Mouse (Mus musculus) embryonic facial prominence, embryonic 11.5 days (tissue): ENCODE measurements around the gene Sf3a1. TPM values are rescaled to one million over a fixed set of nuclear protein-coding genes. Genes with fewer than 3 reads are reported as not detected.
"Not testable (repeated sequence)": the region's sequence is repeated elsewhere in the genome, so short reads cannot be mapped to it uniquely, and the experiment has no call there.

Experiments used
- ATAC-seq: fragments of 200-750 bp; cut with Nextera tagmentation; replicated peaks from 2 replicates; pipeline ENCODE4 v1.8.0; 2017; ENCODE audit warnings: low read depth; ENCODE audit not compliant: insufficient number of reproducible peaks, low FRiP score, low TSS enrichment
- DNase-seq: peaks from one replicate; pipeline ENCODE4 v3.0.0-alpha.2; 2015; ENCODE audit warnings: low spot score
- H3K27ac ChIP-seq: fragments of 300-500 bp; sonication (generic); replicated peaks from 2 replicates; pipeline ENCODE4 v1.5.1; 2014; ENCODE audit warnings: mild to moderate bottlenecking, low read depth, low read length, control low read depth
- H3K27me3 ChIP-seq: fragments of 300-500 bp; sonication (generic); 2 replicates; pipeline ENCODE4 v1.6.1; 2014; ENCODE audit warnings: mild to moderate bottlenecking, low read length, moderate library complexity, mixed read lengths; ENCODE audit not compliant: control insufficient read depth, insufficient read depth
- H3K36me3 ChIP-seq: fragments of 300-500 bp; sonication (generic); replicated peaks from 2 replicates; pipeline ENCODE4 v1.6.1; 2014; ENCODE audit warnings: low read depth, mild to moderate bottlenecking, low read length, moderate library complexity, mixed read lengths; ENCODE audit not compliant: control insufficient read depth, insufficient read depth
- H3K4me1 ChIP-seq: fragments of 300-500 bp; sonication (generic); 2 replicates; pipeline ENCODE4 v1.6.1; 2014; ENCODE audit warnings: low read length, mixed read lengths; ENCODE audit not compliant: control insufficient read depth, insufficient read depth
- H3K4me2 ChIP-seq: fragments of 300-500 bp; sonication (generic); 2 replicates; pipeline ENCODE4 v1.6.1; 2014; ENCODE audit warnings: low read depth, mild to moderate bottlenecking, control low read depth, low read length, moderate library complexity
- H3K4me3 ChIP-seq: fragments of 300-500 bp; sonication (generic); 2 replicates; pipeline ENCODE4 v1.5.1; 2014; ENCODE audit warnings: low read depth, low read length, control low read depth
- H3K9ac ChIP-seq: fragments of 300-500 bp; sonication (generic); replicated peaks from 2 replicates; pipeline ENCODE4 v1.6.1; 2014; ENCODE audit warnings: mild to moderate bottlenecking, control low read depth, low read length
- H3K9me3 ChIP-seq: fragments of 300-500 bp; sonication (generic); replicated peaks from 2 replicates; pipeline ENCODE4 v1.6.1; 2016; ENCODE audit warnings: mild to moderate bottlenecking, low read length, inconsistent platforms, mixed read lengths; ENCODE audit not compliant: control insufficient read depth
- WGBS: fragments of 180-500 bp; shearing (Covaris S2); extraction: QIAGEN DNeasy Blood & Tissue Kit; methylation state at CpG from one replicate; pipeline ENCODE4 v1.1.7; 2014; 5-methylcytosine and 5-hydroxymethylcytosine counted together
- polyA plus RNA-seq: library from polyadenylated mRNA; unstranded; fragments of >200 nt; fragmentation: Nextera tagmentation; extraction: Ambion mirVana; gene quantifications from 2 replicates; pipeline ENCODE4 v1.2.1, GENCODE M21; 2014

Gene Sf3a1
- polyA plus RNA-seq, 1 experiment from 2014 or later = 82.7 TPM

DNA sequence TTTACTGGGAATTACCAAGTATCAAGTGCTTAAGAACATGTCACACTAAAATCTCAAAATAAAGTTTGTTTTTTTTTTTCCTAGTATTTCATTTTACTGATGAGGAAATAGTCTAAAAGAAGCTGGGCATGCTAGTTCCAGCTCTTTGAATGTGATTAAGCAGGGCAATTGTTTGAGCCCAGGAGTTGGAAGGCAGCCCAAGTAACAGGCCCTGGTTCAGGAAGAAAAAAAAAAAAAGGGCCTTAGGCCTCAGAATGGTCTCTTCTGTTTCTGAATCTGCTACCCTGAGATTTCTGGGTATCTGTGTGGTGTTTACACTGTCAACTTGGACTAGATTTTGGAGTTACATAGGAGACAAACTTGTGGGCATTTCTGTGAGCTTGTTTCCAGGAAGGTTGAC lies 23.4 kb downstream of the Sf3a1 start:
- Histone ChIP-seq H3K4me1 (no peaks in the 10 kb centered on the region; the same call in 1 of the 2 replicates), H3K27ac (no peak overlapping the region), H3K4me2 (no peak overlapping the region), H3K4me3 (no peak overlapping the region), H3K27me3 (no peaks in the 10 kb centered on the region), H3K9me3 (no peaks in the 10 kb centered on the region), H3K9ac (no peak overlapping the region), H3K36me3 (peaks cover 20% of the 10 kb centered on the region)
- no peak for ATAC-seq
- no peak for DNase-seq

DNA sequence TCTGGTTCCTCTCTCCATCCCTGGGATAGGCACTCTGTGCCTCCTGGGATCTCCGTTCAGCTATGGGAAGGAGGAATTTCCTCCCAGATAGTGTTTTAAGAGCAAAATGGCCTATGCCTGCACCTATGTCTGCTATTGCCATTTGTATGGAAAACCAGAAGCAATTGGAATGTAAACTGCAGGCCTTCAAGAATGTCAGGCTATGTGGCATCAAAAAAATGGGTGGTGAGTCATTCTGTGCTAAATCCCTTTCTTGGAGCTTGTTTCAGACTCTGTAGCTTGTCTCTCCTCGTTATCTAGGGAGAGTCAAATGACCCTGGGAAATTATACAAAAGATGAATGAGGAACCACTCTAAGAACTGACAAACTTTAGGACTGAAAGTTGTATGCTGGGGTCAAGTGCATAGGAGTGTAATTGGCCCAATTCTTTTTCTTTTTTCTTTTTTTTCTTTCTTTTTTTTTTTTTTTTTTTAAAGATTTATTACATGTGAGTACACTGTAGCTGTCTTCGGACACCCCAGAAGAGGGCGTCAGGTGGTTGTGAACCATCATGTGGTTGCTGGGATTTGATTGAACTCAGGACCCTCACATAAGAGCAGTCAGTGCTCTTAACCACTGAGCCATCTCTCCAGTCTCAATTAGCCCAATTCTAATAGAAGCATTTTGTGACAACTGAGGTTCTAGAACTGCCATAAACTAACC lies 24.3 kb downstream of the Sf3a1 start:
- no peak for ATAC-seq
- no peaks in the 10 kb centered on the region for H3K27me3 ChIP-seq
- H3K4me3 ChIP-seq = no peak overlapping the region
- no peaks in the 10 kb centered on the region for H3K9me3 ChIP-seq
- H3K27ac ChIP-seq = no peak overlapping the region
- no peaks in the 10 kb centered on the region; the same call in 1 of the 2 replicates for H3K4me1 ChIP-seq
- 75% methylated on average over 4 of the region's 4 CpGs for WGBS
- H3K36me3 ChIP-seq = peaks cover 11% of the 10 kb centered on the region
- no peak for DNase-seq
- H3K4me2 ChIP-seq = no peak overlapping the region
- no peak overlapping the region for H3K9ac ChIP-seq

DNA sequence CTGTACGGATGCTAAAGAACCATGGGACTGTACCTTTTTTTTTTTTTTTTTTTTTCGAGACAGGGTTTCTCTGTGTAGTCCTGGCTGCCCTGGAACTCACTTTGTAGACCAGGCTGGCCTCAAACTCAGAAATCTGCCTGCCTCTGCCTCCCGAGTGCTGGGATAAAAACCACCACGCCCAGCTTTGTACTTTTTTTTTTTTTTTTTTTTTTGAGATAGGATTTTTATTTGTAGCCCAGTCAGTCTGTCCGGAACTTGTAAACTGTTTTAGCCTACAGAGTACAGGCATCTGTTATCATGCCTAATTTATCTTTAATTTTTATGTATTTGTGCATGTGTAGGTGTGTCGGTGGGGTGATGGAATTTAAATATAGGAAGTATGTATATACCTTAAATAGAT lies 25.3 kb downstream of the Sf3a1 start:
- not testable (repeated sequence) for H3K9me3 ChIP-seq, ATAC-seq, DNase-seq, H3K36me3 ChIP-seq, H3K4me2 ChIP-seq, H3K27me3 ChIP-seq, H3K9ac ChIP-seq, H3K4me1 ChIP-seq, H3K27ac ChIP-seq, H3K4me3 ChIP-seq
- 87% methylated on average over 6 of the region's 6 CpGs for WGBS

DNA sequence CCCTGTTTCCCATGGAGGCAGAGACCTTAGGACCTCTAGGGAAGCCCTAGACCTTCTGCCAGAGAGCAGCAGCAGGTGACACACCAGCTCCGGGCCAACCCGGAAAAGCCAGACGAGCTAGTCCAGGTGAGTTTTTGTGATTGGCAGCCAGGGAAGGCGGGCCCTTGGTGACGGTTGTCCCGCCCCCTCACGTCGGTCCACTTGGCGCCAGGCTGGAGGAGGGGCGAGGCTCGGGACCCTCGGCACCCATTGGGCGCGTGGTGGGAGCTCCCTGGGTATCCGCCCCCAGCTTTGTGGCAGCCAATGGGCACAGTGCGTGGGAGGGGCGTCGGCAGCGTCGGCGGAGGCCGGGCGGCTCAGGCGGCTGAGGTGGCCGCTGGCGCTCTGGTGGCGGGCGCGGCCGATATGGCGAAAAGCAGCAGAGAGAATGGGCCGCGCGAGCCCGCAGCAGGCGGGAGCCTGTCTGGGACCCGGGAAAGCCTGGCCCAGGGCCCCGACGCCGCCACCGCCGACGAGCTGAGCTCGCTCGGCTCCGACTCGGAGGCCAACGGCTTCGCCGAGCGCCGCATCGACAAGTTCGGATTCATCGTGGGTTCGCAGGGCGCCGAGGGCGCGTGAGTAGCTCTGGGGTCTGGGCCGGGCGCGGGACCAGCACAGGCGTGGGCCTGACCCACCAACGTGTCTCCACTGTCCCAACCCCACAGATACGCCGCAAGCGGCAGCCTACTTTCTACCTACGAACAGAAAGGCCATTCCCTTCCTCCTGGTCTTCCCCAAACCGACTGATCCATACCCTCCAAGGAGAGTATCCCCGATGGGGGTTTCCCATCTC lies 26.6 kb downstream of the Sf3a1 start, which contains the start of gene Tbc1d10a:
Gene Tbc1d10a (plus strand): TSS at position 304 of the 832 bp plus-strand sequence.
- peak; percentile 99 for DNase-seq
- peak; percentile 99 for ATAC-seq
- peak within 1 kb of the TSS; percentile 90 for H3K4me2 ChIP-seq
- no peaks in the 10 kb centered on the region for H3K27me3 ChIP-seq
- no peak within 1 kb of the TSS for H3K27ac ChIP-seq
- H3K4me3 ChIP-seq = peak within 1 kb of the TSS; percentile 83
- H3K4me1 ChIP-seq = no peaks in the 10 kb centered on the region; the same call in none of the 2 replicates
- peak within 1 kb of the TSS; percentile 87 for H3K9ac ChIP-seq
- no peaks in the 10 kb centered on the region for H3K9me3 ChIP-seq
- H3K36me3 ChIP-seq = no peaks in the 10 kb centered on the region; the same call in 1 of the 2 replicates
- under 1% methylated on average over 47 of the region's 71 CpGs for WGBS

DNA sequence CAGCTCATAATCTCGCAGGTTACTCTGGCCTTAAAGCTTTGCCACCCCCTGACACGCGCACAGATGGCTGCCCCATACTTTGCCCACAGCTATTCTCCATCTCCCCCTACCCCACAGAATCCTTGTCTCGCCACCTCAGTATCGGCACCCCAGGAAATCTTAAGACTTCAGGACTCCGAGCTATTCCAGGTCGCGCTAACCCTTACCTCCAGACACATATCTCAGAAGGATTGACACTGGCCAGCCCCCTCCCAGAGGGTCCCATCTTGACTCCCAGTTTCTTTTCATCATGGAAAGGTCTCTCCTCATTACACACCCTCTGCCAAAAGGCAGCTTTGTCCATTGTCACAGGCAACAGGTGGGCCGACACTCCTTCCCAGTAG lies 27.2 kb downstream of the Sf3a1 start:
- H3K9me3 ChIP-seq = no peaks in the 10 kb centered on the region
- H3K4me2 ChIP-seq = peak overlapping the region; percentile 90
- WGBS = 15% methylated on average over 9 of the region's 9 CpGs
- H3K4me1 ChIP-seq = no peaks in the 10 kb centered on the region; the same call in none of the 2 replicates
- no peaks in the 10 kb centered on the region for H3K27me3 ChIP-seq
- H3K27ac ChIP-seq = no peak overlapping the region
- H3K36me3 ChIP-seq = no peaks in the 10 kb centered on the region
- H3K9ac ChIP-seq = peak overlapping the region; percentile 87
- DNase-seq (no peak), ATAC-seq (no peak; the same call in 1 of the 2 replicates)
- peak overlapping the region; percentile 83 for H3K4me3 ChIP-seq

DNA sequence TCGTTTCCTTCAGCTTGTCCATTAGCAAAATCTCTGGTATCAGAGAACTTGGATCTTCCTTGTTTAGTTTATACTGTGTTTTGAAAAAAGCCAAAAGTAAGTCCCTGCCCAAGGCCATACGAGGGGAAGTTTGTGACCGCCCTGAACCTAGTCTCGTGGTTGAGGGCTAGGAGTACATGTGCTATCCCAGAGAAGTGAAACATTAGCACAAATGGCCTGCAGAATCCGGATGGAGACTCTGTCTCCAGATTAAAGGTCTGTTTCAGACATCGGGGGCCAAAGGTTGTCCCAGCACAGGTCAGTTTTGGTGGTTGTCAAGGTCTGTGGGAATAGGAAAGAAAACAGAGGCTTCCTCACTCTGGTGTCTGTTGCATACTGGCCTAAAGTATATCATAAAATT lies 29.0 kb downstream of the Sf3a1 start:
- no peak overlapping the region for H3K9ac ChIP-seq
- no peaks in the 10 kb centered on the region for H3K36me3 ChIP-seq
- no peak for ATAC-seq
- WGBS = 86% methylated on average over 6 of the region's 6 CpGs
- no peaks in the 10 kb centered on the region for H3K27me3 ChIP-seq
- no peak overlapping the region for H3K27ac ChIP-seq
- H3K4me3 ChIP-seq = no peak overlapping the region
- no peak for DNase-seq
- no peak overlapping the region for H3K4me2 ChIP-seq
- no peaks in the 10 kb centered on the region; the same call in none of the 2 replicates for H3K4me1 ChIP-seq
- H3K9me3 ChIP-seq = no peaks in the 10 kb centered on the region

DNA sequence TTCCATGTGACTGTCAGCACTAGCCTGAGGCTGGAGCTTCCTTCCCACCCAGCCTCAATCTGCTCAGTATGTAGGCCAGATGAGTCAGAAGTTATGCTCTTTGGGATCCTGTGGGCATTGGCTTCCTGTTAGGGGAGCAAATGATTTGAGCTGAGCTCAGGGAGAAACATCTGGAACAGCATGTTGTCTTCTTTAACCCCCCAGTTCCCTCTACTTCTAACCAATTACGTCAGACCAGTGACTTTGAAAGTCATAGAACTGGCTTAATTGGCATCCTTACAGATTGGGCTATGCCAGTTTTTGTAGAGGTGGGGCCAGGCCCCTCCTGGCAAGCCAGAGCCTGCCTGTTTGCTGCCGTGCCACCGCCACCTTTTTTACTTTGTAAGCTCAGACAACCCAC lies 30.5 kb downstream of the Sf3a1 start:
- no peak for DNase-seq
- Histone ChIP-seq H3K36me3 (no peaks in the 10 kb centered on the region), H3K4me2 (no peak overlapping the region)

DNA sequence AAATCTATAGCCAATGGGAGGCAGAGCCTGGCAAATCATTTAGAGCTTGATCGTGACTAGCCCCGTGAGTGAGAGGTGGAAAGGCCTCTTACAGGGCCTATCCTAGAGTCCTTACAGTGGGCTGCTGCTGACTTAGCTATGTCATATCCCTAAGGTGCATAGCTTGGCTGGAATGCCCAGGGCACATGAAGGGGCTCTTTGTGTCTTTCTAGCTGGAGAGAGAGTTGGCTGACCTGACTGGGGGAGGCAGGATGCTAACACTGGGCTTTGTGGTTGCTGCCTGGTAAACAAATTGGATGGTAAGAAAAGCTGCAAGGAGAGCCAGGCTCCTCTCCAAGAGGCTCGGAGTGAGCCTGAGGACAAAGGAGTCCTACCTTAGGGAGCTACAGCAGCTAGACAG lies 32.6 kb downstream of the Sf3a1 start:
- DNase-seq (no peak), ATAC-seq (no peak)
- Histone ChIP-seq H3K4me3 (no peak overlapping the region), H3K27ac (no peak overlapping the region), H3K4me1 (no peaks in the 10 kb centered on the region; the same call in none of the 2 replicates), H3K4me2 (no peak overlapping the region), H3K27me3 (no peaks in the 10 kb centered on the region), H3K9me3 (no peaks in the 10 kb centered on the region), H3K36me3 (no peaks in the 10 kb centered on the region), H3K9ac (no peak overlapping the region)
- WGBS = 71% methylated on average over 3 of the region's 3 CpGs

More for the DNA sequence above, 30.5 kb downstream of the Sf3a1 start:
- 75% methylated on average over 3 of the region's 3 CpGs for WGBS
- Histone ChIP-seq H3K9ac (no peak overlapping the region), H3K9me3 (no peaks in the 10 kb centered on the region), H3K27me3 (no peaks in the 10 kb centered on the region), H3K4me1 (no peaks in the 10 kb centered on the region; the same call in none of the 2 replicates), H3K4me3 (no peak overlapping the region), H3K27ac (no peak overlapping the region)
- ATAC-seq = no peak
